Mouse (Mus musculus): ENCODE measurements around the gene Gtf3c1.

- no peak for TF ChIP-seq POLR2A (IDR thresholded peaks at IDR 0.05; ENCODE audit: insufficient read depth, low read length)
- no peak for TF ChIP-seq CTCF (IDR thresholded peaks at IDR 0.05; ENCODE audit: low read depth, low read length)
Measured at GRCm38 (mm10) chr7:125638376-125638775, 69.2 kb downstream of the Gtf3c1 start.

Data from ES-Bruce4 (cell line).